Mouse (Mus musculus) heart, adult 8-10 months (tissue): ENCODE data around the gene Mrgprh. TPM values are rescaled to one million over a fixed set of nuclear protein-coding genes. Genes with fewer than 3 reads are reported as not detected.
A peak's percentile ranks its signal among the peaks of the same experiment; 100 is the strongest.

Experiments
- DNase-seq: peaks from one replicate; pipeline ENCODE4 v3.0.0; 2022; ENCODE audit warnings: low spot score
- total RNA-seq, 4 experiments: library from RNA; stranded (reverse); gene quantifications; 2 replicates each; pipeline ENCODE4 v1.2.4; 2022

The Mrgprh gene
- 1 to 10 TPM; 5.0 to 7.4 (median 6.5) TPM for total RNA-seq

DNA sequence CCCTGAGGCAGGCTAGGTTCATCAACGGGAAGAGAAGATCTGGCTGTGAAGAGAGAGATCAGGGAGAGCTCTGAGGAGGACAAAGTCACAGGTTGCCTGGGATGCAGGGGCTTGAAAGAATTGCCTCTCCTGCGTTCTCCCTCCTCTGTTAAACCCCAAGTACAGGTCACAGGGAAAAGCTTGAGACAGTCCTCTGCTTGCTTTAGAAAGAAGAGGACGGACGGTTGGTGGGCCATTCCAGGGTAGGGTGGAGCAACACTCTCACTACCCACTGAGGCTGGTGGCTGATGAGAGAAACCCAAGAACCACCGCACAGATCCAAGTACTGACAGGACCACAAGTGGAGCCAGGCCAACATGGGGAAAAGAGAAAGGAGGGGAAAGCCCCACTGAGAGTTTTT lies at the start of gene Mrgprh:
Gene Mrgprh, plus strand, starts transcription at position 301 of the 400 bp plus-strand sequence.
- DNase-seq: no peak

DNA sequence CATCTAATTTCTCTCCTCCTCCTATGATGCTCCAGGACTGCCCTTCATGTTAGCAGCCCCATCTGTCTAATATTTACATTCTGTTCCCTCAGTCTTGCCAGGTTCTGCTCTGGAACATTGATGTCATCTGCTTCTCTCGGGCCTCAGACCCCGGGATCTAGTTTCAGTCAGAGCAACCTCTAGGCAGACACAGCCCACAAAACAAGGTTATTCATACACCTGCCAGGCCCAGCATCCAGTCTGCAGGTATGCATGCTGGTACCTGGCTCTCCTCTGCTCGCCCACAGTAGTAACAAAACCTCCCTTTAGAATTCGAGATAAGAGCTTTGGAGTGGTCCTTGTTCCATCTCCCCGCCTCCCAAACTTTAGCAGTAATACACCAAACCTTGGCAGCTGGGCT lies 45.5 kb upstream of the Mrgprh start:
- no peak for DNase-seq

DNA sequence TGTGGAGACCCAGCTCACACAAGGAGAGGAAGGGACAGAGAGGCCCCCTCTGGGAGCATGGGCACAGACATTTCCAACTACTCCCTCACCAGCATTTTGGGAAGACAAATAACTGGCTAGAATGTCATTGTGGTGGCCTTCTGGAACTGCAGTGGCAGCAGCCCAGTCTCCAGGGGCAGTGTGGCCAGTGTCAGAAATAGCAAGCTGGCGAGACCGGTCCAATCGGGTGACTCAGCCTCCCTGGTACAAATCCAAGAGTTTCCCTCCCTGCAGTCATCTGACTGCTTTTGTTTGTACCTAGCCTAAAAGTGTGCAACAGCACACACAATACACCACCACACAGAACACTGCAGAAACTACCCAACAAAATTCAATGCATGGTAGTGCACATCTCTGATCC lies 43.6 kb upstream of the Mrgprh start:
- peak; percentile 75 for DNase-seq

DNA sequence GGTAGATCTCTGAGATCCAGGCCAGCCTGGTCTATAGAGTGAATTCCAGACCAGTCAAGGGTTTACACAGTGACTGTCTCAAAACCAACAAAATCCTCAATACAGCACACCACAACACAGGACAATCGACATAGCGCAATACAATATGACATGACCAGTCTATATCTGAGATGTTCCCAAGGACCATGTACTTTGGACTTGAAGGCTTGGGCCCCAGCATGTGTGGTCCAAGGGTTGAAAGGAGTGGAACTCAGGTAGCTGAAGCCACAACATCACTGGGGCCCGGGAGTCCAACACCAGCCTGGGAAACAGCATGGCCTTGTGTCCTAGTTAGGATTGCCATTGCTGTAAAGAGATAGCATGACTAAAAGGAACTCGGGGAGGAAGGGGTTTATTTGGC lies 43.2 kb upstream of the Mrgprh start:
- no peak for DNase-seq

DNA sequence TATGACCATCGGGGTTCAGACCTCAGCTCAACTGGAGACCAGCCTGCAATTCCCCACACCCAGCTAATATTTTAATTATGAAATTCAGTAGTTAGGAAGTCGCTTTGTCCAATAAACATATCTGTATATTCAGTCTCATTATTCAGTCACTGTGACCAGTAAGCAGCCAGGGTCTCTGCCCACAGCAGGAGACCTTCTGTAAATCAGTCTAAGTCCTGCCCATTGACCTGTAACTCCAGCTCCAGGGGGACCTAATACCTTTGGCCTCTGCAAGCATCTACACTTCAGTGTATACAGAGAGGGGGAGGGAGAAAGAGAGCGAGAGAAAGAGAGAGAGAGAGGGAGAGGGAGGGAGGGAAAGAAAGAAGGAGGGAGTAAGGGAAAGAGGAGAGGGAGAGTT lies 41.5 kb upstream of the Mrgprh start:
- DNase-seq: no peak

DNA sequence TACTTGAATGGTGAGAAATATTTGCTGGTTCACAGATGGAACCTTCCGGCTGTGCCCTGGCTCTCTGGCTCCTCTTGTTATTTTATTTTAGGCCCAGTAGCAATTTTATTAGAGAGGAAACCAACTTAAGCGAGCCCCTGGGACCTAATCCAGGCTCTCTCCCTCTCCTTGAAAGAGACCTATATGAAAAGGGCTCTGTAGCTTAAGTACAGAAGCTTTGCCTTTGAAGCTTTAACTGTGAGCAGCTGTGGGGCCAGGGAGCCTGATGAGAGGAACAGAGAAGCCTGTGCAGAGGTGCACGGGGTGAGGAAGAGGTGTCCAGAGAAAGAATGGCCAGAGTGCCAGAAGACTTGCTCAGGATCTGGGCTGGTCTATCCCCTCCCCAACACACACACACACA lies 41.0 kb upstream of the Mrgprh start:
- DNase-seq: no peak

DNA sequence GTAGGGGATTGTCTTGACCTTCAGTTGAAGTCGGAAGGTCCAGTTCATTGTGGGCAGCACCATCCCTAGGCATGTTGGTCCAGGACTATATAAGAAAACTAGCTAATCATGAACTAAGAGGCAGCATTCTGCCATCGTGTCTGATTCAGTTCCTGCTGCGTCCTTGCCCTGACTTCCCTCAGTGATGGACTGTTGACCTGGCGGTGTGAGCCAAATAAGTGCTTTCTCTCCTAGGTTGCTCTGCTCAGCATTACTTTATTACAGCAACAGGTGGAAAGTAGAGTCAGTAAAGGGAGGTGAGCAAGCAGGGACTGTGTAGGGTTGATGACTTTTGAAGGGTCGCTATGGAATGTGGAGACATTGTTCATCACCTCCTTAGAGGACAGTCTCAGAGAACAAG lies 40.1 kb upstream of the Mrgprh start:
- DNase-seq: no peak

DNA sequence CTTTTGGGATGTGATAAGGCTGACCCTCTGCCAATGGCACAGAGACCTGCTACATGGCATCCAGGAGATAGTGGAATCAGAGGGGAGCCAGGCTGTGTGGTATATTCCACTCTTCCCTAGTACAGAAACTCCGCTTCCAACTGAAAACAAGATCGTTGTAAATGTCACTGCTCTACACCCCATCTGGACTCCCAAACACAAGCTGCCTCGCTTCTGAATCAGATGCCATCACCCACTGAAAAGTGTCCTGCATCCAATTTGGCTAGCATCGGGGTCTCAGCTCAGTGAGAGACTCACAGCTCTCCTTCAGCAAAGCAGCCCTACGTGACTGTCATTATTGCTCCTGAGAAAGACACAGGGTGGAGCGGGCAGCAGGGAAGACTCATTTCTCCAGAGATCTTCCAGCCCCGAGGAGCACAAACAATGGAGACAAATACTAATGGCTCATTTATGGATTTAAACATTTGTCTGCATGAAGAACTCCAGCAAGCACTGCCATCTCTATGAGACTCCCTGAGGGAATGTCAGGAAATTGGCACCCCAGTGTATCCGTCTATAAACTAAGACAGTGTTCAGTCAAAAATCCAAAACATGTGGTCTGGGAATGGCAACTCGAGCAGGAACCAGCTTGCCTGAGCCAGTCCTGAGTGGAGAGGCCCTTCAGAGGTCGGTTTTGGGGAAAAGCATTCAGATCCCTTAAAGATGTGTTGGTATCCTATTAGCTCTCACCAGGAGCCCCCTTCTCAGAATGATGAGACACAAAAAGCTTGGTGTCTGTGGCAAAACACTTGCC lies 36.2 kb upstream of the Mrgprh start:
- no peak for DNase-seq

DNA sequence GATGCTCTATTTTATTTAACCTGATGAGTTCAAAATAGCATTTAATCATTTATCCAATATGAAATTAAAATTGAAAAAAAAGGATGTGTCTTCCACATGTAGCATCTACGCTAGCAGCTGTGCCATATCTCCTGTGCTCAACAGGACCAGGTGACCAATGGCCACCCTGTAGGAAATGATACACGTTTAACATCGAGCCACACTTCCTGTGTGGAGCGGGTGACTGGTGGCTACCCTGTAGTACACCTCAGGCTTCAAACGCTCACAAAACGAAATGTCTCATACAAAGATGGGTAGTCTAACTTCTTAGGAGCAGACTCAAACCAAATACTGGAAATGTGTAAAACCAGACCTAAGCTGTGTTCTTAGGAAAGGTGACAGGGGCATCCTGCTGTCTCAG lies 32.0 kb upstream of the Mrgprh start:
- DNase-seq: no peak

DNA sequence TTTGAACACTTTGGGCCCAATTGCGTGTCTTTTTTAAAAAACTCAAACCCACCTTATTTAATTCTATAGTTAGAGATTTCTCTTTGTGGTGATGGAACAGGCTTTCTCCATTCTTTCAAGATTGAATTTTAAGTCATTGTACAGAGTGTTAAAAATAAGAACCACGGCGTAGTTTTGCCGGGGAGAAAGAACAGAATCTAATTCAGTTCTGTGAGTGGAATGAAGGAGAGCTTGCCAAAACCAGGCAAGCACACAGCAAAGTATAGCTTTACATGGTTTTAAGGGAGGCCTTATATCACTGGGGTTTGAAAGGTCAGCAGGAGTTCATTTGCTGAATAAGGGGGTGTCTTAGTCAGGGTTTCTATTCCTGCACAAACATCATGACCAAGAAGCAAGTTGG lies 31.3 kb upstream of the Mrgprh start:
- no peak for DNase-seq

DNA sequence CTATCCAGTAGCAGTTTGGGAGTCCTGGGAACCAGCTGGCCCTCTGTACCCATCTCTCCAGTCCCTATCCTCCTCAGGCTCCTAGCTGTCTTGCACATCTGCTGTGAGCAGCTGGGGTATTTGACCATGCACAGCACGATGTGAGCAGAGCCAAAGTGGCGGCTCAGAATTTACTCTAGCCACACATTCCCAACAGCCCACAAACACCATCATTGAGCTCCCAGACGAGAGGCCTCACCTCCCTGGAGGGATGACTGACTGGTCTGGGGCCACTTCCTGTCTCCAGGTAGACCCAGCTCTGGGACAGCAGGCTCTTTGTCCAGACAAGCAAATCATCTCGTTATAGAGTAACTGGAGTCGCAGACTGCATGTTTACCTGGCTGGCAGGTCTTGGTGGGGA lies 30.0 kb upstream of the Mrgprh start:
- no peak for DNase-seq

DNA sequence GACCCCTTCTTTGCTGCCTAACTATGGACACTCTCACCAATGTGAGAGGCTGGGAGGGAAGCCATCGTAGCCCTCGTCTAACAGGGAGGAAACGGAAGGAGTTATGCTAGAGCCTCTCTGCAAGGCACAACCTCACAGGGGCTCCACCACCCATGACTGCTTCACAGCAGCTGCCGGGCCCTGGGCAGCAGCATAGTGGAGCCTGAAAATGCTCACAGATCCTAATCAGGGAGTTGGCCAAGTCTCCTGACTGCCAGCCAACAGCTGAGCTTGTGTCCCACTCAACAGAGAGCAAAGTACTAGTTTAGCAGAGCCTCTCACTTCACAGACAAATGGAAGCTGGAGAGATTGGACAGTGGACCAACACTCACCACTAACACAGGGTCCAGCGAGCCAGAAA lies 29.4 kb upstream of the Mrgprh start:
- no peak for DNase-seq

DNA sequence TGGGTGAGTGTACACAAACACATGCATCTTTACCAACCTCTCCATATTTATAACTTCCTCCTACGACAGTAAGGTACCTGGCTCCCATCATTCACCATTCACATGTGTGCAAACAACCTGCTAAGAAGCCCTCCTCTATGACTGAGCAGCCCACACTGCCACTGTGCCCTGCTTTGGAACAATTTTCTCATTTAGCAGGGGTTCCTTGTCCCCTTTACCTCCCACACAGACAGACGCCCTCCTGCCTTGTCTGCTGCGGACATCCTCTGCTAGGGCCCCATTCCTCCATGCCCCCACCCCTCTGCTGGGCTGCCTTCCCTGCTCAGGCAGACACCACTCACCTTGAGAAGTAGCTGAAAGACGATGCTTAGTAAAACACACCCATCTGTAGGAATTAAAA lies 28.1 kb upstream of the Mrgprh start:
- DNase-seq: no peak

DNA sequence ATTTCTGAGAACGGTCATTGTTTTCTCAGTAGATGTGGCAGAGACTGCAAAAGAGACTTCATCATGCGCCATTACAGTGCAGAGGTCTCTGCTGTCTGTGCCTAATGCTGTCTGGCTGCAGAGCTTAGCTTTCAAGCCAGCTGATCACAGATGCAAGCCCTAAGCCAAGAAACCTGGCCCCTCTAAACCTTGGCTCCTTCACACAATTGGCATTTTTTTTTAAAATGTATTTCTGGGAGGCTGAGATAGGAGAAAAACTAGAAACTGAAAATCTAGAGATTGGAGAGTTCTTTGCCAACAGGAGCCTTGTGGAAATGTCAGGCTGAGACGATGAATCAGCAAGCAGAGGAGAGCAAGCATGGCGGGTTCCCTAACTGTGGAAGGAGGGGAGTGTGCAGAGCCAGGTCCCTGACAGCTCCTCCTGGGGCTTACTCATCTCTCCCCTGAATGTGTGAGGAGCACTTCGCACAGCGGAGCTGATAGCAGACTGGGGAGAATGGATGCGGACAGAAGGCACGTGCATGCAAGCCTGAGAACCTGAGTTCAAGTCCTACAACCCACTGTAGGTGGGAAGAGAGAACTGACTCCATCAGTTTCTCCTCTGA lies 26.0 kb upstream of the Mrgprh start:
- no peak for DNase-seq

DNA sequence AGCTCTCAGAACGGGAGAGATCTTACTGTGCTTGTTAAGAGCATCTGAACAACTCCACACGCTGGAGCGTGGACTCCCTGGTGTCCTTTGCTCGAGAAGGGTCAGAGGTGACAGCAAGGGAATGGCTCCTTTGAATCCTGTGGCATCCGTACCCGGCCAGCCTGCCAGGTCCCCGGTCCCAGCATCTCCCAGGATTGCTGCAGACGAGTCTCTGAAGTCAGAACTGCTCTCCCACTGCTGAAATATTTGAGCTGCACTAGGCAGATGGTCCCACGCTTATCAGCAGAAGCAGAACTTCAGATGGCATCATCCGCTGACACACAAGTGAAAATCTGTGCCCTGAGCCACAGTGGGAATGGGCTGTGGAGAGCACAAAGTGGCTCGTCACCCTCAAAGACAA lies 24.1 kb upstream of the Mrgprh start:
- DNase-seq: no peak

DNA sequence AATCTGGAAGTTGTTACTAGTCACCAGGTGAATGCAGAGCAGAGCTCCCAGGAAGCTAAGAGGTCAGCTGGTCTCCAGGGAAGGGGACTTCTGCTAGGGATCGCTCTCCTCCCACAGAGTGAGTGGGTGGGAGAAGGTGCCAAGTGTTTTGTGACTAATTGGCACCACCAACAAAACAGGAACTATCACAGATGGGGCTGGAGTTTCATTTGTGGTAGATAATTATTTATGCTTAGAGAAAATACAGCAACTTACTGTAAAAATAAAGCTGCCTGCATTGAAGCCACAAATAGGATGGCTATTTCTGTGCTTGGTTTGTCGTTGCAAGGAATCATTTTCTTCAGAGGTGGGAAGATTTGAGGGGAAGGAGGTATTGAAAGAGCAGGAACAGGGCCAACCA lies 22.0 kb upstream of the Mrgprh start:
- DNase-seq: no peak

DNA sequence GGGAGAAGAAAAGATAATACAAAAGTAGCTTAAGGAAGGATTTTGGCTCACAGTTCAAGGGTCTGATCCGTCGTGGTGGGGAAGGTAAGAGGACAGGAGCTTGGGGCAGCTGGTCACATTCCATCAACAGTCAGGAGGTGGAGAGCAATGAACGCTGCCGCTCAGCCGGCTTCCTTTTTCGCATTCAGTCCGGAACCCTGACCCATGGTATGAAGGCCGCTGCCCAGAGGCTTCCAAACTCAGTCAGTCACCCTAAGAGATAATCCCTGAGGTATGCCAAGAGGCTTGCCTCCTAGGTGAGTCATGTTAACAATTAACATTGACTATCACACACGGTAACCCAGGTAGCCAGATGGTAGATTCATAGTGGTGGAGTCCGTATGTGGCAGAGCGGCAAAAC lies 21.4 kb upstream of the Mrgprh start:
- no peak for DNase-seq

DNA sequence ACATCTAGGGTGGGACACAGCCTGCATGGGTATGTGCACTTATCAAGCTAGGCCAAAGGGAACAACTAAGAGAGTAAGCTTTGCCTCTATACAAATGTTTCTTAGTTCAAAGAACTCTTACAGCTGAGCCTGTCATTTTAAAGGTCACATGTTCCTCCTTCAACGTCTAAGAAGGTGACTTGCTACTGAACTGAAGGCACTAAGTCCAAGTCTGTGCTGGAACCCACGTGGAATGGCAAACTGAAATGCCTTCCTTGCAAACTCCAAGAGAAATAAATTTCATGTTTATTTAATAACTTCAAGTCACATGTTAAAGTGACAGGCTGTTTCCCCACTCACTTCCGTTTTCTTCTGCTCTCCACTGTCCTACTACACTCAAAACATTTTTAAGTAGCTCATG lies 18.4 kb upstream of the Mrgprh start:
- no peak for DNase-seq

DNA sequence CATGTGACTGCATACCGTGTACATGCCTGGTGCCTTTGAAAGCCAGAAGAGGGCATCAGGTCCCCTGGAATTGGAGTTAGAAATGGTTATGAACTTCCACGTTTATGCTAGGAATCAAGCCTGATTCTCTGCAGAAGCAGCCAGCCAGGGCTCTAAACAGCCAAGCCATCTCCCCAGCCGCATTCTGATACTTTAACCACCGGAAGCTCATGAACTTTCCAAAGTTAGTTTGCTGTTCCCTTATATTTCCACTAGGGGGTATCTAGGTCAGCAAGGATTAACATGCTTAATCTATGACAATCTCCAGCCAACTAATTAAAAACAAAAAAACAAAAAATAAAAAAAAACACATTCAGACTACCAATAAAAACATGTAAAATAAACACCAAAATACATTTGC lies 17.8 kb upstream of the Mrgprh start:
- DNase-seq: peak; percentile 16

DNA sequence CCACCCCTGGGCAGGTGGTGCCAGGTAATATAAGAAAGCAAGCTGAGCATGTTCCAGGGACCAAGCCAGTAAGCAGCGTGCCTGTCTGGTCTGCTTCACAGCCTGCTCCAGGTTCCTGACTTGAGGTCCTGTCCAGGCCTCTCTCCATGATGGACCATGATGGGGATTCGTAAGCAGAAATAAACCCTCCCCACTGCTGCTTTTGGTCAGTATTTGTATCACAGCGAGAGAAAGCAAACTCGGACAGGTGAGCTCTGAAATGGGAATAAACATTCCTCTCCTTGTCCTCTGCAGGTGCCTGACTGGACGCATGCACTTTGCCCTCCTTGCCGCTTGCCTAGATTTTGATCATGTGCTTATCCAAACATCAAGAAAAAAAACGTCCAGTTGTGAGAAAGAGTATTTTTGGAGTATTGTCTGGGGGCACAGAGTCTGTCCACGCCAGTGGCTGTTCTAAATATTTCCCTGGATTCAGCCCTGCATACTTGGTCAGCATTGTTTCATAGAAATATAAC lies 16.8 kb upstream of the Mrgprh start:
- no peak for DNase-seq

DNA sequence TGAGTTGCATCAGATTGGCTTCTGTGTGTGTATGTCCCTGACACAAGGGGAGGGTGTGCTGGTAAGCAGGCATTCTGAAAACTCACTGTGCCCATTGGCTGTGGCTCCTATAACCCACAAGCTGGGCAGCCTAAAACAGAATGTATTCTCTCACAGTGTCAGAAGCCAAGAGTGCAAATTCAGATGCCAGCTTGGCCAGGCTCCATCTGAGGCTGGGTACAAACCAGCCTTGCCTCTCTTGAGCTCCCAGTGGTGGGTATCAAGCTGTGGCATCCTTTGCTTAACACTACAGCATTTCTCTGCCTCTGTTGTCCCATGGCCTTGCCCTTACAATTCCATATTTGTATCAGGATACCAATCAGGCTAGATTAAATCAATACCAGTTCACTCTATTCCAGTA lies 11.7 kb upstream of the Mrgprh start:
- DNase-seq: no peak

DNA sequence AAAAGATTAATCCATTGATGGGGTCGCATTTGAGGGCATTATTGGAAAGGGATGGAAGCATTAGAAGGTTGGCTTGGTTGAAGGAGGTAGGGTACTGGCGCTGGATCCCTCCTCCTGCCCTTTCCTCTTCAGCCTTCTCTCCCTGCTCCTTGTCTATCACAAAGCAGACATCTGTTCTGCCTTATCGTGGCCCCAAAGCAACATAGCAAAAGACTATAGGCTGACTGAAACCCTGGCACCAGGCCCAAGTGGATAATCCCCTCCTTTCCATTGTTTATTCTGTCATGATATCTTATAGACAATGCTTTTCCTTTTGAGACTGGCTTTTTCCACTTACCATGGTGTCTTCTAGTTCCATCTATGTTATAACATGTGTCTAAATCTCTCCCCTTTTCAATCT lies 10.4 kb upstream of the Mrgprh start:
- DNase-seq: no peak

DNA sequence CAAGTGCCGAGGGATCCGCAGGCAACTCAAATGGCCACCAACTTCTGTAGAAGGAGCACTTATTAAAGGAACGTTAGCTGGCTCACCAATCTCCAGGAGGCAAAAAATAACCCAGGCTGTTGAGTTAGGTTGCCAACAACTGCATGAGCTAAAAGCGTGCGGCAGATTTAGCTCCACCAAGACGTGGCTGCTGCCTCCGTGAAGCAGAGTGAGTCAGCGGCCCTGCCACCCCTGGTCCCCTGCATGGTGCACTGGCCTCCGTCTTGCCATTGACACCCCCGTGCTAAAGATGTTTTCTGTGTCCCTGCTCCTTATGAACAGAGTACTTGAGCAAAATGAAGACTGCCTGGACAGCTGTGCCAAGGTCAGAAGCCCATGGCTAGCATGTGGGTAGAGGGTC lies 9.0 kb upstream of the Mrgprh start:
- DNase-seq: peak; percentile 44

DNA sequence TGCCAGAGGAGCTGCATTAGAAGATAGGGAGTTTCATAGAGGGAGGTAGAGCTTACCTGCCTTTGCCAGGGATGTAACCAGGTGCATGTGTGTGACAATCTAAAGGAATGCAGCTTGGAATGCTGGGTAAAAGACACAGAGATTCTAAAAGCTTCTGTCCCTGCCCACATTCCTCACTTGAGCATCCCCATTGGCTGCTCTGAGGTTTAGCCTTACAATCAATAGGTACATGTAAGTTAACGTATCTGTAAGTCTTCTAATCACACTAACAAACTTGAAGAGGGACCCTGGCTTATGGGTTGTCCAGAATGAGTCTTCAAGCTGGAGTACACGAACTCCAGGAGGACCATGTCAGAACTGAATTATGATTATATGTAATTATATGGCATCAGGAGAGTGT lies 7.8 kb upstream of the Mrgprh start, which contains the start of gene Mas1:
Gene Mas1, minus strand, starts transcription at position 101 of the 400 bp plus-strand sequence.
- DNase-seq: no peak
